Mouse (Mus musculus) liver (tissue): Measurements from ENCODE around the gene Pdzrn3.

Source experiments
- DNase-seq: peaks from one replicate; pipeline ENCODE4 v3.0.0-alpha.2; 2020; ENCODE audit warnings: mixed read lengths

Pdzrn3 gene

GRCm38 (mm10) chr6:101187322-101187721 is 190.4 kb downstream of the Pdzrn3 start:
- no peak for DNase-seq

- no peak for DNase-seq
These were observed 190.8 kb downstream of the Pdzrn3 start for GRCm38 (mm10) chr6:101186887-101187286.

DNA sequence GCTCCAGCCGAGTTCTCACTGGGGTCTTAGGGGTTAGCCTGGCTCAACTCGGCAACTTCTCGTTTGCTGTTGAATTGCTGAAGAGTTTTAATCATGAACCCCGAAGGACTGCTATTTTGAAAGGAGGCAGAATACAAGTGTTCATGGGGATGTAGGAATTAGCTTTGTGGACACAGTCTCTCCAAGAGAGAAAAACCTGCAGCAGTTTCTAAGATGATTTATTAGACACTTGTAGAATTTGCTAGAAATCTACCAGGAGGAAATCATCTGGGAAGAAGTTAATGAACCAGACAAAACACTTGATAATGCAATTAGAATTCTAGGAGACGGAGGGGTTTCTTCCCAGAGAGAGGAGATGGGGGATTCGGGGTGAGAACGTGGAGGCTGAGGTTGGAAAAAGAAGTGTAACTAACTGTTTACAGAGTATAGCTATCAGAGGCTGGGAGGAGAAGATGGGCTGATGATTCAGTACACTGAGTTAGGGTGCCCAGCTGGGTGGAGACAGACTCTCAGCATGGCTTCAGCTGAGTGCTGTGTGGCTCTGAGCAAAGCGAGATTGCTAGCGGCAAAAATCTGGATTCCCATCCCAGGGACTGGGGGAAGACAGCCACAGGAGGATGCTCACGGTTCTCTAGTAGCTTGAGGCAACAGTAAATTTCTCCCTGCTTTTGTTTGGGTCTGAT is 193.5 kb downstream of the Pdzrn3 start:
- no peak for DNase-seq

DNA sequence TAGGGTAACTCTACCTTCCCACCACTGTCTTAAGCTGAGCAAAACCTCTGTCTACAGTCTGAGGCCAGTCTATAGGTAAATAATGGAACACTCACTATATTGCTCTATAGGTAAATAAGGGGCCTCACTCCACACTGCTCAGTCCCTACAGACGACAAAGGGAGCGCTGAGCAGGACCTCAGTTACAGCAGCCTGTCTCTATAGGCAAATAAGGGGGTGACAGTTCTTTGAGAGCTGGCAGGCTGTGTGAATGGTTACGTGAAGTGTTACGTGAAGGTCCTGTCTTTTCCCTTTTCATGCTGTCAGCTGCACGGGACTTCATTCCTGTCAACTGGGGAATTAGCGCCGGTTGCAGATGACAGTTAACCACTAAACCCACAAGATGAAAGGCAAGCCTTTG is 207.0 kb downstream of the Pdzrn3 start:
- no peak for DNase-seq

- DNase-seq: no peak
These were observed 224.2 kb downstream of the Pdzrn3 start for GRCm38 (mm10) chr6:101153511-101153921.

GRCm38 (mm10) chr6:101135368-101135767 is 242.3 kb downstream of the Pdzrn3 start:
- no peak for DNase-seq

DNA sequence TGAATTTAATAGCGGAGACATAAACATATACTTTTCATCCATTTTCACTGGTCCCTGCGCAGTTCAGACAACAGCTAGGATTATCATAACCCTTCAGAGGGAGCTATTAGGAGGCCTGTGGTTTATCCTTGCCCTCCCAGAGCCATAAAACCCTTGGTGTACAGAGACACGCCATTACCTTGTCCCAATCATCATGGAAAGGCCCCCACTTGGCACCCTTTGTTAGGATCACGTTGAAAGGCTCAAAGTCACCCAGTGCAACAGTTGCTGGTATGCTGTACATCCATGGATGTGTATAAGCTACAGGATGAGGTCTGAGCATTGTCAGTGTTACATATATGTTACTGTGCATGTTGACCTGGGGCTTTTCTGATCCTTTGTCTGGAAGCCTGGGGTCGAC is 252.3 kb downstream of the Pdzrn3 start:
- DNase-seq: no peak

DNA sequence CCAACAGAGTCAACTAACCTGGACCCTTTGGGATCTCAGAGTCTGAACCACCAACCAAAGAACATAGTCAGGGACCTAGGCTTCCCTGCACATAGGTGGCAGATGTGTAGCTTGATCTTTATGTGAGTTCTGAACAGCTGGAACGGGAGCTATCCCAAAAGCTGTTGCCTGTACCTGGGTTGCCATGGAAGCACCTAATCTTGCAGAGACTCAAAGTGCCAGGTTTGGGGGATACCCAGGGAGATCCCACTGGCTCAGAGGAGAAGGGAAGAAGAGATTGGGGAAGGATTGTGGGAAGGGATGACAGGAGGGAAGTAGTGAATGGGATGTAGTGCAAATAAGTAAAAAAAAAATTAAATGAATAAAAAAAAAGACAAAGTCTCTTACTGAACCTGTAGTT is 268.7 kb downstream of the Pdzrn3 start:
- DNase-seq: no peak

- DNase-seq: no peak
These were observed 274.2 kb downstream of the Pdzrn3 start for GRCm38 (mm10) chr6:101103506-101103905.

GRCm38 (mm10) chr6:101101709-101102654 is 275.7 kb downstream of the Pdzrn3 start:
- no peak for DNase-seq
